Mouse (Mus musculus) adrenal gland, postnatal 25 days (tissue): Measurements from ENCODE around the gene Cdpf1. TPM values are rescaled to one million over a fixed set of nuclear protein-coding genes. Genes with fewer than 3 reads are reported as not detected.
"Not testable (repeated sequence)": the region's sequence is repeated elsewhere in the genome, so short reads cannot be mapped to it uniquely, and the experiment has no call there.

Experiments used
- DNase-seq: peaks from one replicate; pipeline ENCODE4 v3.0.0; 2021; ENCODE audit warnings: mixed read lengths
- total RNA-seq: library from RNA; stranded (reverse); gene quantifications from 2 replicates; pipeline ENCODE4 v1.2.3, GENCODE M21; 2021

Cdpf1 gene
- total RNA-seq, 1 experiment from 2014 or later, result 32.4 TPM

DNA sequence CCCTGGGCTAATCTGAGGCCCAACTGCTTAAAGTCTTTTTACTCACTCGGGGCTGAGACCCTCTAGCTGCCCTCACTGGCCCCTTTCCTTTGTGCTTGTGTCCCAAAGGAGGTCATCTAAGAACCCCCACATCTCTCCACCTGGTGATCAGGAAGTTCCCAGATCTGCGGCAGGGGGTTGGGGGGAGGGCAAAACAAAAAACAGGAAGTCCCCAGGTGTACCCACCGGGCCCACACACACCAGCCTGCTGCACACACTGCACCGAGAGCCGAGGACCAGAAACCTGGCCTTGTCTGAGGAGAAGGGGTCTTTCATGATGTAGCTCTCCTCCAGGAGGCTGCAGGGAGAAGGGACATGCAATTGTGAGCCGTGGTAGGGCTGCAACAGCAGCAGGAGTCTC, 3.5 kb downstream of the Cdpf1 start:
- DNase-seq, result no peak

- no peak for DNase-seq
Observed at GRCm38 (mm10) chr15:85807404-85807803, 4.1 kb downstream of the Cdpf1 start.

DNA sequence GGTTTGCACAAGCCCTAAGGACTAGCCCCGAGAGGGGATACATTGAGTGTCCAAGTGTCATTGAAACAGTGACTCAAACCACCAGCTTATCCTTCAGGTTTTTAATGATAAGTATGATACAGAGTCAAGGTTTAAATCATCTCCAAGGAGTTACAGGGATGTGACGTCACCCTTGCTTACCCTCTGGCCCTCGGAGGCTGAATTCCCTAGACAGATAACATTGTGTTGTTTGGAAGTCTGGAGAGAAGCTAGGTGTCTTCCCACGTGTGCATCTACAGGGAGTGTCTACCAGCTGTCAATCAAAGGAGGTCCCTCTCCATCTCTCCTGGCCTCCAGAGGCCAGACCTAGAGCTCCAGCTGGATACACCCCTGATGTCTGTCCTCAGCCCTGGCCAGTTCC, 4.6 kb downstream of the Cdpf1 start:
- no peak for DNase-seq

- DNase-seq, result peak; percentile 57
Observed at GRCm38 (mm10) chr15:85802931-85803330, 8.6 kb downstream of the Cdpf1 start.

DNA sequence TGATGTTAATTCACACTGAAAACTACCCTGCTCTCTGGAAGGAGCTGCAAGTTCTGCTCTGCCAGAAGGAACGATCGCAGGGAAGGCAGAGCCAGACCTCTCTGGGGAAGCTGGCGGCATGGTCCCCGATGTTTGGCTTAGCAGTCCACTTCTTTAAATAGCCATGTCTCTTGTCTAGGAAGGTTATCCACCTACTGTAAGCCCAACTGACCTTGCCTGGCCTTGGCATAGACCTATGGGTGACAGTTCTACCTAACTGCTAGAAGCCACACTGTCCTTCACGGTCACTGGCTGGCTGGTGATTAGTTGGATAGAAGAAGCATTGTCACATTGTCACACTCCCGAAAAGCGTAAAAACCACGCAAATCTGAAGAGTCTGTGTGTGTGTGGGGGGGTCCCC, 12.8 kb downstream of the Cdpf1 start:
- no peak for DNase-seq

DNA sequence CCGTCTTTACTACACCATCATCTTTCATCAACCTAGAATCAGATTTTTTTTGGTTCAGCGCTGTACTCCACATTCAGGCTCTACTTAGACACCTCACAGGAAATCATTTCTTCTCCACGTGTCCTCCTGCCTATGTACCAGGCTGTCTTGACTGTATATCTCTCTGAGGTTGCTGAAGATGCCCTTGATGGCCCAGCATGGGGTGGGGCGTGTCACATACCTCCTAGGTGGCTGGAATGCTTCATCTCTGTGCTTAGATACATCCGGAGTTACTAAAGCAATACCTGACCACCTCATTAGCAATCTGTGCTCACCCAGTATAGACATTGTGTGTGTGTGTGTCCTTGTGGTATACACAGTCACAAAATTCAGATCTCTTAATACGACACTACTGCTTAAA, 16.0 kb downstream of the Cdpf1 start:
- DNase-seq, result no peak

DNA sequence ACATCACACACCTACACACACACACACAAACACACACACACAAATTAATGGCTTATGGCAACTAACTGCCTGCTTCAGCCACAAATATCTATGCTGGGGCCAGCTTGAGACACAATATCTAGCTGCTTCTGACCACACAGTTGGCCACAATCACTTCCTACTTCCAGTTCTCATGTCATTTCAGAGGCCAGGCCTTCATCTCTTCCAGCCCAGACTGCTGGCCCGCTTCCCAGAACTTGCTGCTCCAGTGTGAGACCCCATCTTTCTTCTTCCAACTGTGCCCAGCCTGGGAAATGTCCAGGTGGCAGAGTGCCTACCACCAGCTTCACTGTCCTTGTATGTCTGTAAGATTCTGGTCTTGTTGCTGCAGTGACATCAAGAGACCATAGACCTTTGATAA, 18.7 kb downstream of the Cdpf1 start:
- DNase-seq, result peak; percentile 57

DNA sequence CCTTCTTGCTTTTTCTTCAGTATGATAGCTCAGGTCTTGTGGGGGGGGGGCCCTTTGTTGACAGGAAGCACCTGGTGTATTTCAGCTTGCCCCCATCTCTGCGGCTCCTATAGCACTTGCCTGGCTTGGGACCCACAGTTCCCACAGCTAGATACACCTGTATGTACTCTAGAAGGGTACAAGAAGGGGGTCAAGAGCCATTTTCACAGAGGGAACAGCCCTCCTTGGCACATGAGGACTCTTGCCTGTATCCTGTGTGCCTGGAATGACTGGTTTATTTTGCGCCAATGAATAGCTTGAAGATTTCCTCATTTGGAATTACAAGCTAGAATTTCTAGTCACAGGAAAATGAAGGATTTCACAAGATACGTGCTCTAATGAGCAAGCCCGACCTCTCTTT, 20.0 kb downstream of the Cdpf1 start:
- no peak for DNase-seq

DNA sequence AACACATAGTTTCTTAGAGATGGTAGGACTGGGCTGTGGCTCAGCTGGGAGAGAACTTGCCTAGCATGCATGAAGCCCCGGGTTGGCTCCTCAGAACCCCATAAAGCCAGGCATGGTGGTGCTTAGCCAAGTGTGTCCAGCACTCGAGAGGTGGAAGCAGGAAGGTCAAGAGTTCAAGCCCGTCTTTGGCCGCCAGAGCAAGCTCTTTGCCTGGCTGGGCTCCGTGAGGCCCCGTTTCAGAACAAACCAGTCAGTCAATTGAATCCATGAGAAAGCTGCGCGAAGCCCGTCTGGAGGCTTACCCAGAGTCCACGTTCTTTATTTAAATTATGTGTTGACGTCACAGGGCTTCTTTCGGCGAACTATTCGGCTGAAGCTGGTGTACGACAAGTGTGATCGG, 22.9 kb downstream of the Cdpf1 start:
- DNase-seq, result no peak

- no peak for DNase-seq
Observed at GRCm38 (mm10) chr15:85788051-85788450, 23.4 kb downstream of the Cdpf1 start.

DNA sequence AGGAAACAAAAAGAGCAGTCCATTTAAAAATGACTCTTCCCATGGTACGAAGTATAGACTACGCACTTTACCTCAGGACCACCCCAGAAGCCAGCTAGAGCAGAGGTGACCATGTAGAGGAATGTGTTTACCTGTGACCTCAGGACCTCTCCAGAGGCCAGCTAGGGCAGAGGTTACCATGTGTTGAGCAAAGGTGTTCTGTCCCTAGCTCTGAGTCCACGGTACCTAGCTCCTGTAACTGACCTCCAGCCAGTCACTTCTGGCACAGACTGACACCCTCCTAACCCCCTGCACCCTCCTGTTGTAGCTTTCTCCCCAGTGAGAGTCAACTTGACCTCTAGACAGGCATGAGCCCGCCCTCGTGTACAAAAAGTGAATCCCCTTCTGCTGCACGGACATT, 24.0 kb downstream of the Cdpf1 start:
- no peak for DNase-seq

GRCm38 (mm10) chr15:85786711-85787110, 24.8 kb downstream of the Cdpf1 start:
- no peak for DNase-seq

DNA sequence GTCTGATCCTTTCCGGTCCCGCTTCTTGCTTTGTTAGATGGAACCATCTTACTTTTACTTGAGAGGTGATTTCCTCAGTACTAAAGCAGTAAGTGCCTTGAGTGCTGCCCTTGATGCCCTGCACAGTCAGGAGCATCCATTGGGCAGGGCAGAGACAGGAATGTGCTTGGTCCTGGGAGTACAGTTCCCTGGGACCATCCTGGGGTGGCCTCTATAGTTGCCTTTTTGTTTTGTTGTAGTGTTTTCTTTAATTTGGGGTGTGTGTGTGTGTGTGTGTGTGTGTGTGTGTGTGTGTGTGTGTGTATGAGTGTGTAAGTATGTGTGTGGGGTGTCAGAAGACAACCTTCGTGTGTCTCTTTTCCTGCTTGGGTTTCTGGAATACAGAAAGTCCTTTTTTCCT, 27.2 kb downstream of the Cdpf1 start:
- DNase-seq, result no peak

GRCm38 (mm10) chr15:85783146-85783545, 28.4 kb downstream of the Cdpf1 start:
- no peak for DNase-seq

- not testable (repeated sequence) for DNase-seq
Observed at GRCm38 (mm10) chr15:85778891-85779290, 32.6 kb downstream of the Cdpf1 start.

DNA sequence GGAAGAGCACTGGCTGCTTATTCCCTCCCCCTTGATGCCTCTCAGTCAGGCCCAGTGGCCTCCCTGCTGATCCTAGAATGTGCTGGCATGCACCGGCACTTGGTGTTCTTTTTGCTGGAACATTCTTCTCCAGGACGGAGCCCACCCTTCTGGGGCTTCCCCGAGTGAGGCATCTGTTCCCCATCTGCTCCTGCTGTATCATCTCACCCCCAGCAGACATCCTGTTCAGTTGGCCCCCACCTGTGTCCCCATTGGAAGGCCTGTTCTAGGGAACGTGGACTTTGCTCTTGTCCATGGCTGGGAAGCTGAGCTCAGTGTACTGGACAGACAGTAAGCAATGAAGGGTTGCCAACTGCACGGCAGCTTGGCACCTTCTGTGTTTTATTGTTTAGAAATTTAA, 34.7 kb downstream of the Cdpf1 start:
- DNase-seq, result no peak

- no peak for DNase-seq
Observed at GRCm38 (mm10) chr15:85776241-85776640, 35.3 kb downstream of the Cdpf1 start.

GRCm38 (mm10) chr15:85775001-85775400, 36.5 kb downstream of the Cdpf1 start:
- DNase-seq, result no peak

DNA sequence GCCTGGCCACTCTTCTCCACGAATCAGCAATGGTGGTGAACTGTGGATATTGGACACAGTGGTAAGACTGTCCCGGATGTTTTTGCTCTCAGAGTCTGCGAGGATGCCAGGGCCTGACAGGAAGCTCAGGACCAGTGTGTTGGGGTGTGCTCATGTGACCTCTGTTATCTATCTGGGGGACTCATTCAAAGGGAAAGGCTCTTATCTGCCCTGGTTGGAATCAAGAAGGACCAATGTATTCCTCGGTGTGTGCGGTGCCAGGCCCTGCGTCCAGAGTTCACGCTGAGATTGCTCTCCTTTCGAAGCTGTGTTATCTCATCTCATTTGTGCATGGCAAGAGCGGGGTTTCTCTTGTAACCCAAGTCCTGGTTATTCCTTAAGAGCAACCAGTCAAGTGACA, 37.1 kb downstream of the Cdpf1 start:
- DNase-seq, result no peak

DNA sequence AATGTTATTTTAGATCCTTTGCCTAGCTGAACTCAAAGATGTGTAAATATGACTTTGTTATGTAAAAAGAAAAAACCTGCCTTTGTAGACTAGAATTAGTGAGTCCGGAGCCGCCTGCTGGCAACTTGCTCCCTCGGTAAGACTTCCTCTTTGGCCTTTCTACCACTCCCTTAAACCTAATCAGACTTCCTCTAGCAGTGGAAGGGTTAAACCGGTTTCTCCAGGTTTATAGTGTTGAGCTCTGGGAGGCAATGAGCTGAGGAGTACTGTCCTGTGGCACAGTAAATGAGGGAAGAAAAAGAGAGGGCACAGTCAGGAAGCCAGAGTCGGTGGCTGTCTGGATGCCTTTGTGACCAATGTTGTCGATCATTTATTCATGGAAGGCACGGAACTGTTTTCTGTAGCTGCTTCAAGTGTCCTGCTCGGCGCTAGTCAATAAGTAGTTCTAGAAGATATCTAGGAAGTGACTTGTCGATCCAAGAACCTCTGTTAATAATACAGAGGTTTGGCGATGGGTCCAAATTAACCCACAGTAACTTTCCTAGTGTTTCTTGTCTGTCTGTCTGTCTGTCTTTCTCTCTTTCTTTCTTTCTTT, 39.3 kb downstream of the Cdpf1 start:
- DNase-seq, result no peak

- no peak for DNase-seq
Observed at GRCm38 (mm10) chr15:85771306-85772121, 40.0 kb downstream of the Cdpf1 start.

DNA sequence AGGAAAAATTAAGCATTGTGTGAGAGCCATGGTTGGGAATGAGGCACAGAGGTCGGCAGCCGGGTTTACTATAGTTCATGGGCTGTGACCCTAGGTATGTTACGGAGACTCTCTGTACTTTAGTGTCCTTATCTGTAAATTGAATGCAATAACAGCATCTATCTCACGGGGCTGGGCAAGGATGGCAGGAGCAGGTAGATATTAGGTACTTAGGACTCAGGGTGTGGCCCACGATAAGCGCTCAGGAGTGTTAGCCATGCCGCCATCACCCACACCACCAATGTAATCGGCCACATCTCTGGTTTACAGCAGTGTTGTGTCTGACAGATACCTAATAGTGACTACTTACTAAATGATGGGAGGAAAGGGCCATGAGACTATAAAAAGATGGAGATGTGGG, 42.5 kb downstream of the Cdpf1 start:
- DNase-seq, result no peak

DNA sequence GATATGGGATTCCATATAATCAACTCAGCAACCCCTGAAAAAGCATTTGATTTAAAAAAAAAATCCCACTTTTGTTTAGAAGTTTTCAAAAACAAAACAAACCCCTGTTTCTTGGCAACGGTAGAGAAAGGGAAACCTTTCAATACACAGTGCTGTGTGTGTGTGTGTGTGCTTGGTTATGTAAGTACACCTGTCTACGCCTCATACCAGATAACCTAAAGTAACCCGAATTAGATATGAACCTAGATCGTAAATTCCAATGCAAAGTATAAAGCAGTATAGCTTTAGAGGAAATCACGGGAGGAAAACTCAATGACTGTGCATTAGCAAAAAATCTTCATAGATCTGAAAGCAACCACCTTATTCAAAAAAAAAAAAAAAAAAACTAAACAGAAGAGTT, 44.8 kb downstream of the Cdpf1 start:
- no peak for DNase-seq

DNA sequence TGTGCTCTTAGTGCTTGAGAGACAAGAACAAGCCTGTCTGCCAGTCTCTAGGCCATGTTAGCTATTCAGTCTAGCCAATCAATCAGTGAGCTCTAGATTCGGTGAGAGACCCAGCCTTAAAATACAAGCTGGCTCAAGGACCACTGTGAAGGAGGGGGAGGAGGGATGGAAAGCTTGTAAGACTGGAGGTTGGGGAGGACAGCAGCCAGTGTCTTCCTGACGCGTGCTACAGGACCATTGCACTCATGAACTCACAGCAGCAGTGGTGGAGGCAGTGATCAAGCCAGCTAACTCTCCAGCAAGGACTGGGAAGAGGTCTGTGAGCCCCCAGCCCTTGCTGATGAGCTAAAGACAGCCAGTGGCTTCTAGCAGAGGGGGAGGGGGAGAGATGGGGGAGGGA, 46.5 kb downstream of the Cdpf1 start:
- DNase-seq, result no peak
